Mouse (Mus musculus): ENCODE data around the gene Cpsf6. TPM values are rescaled to one million over a fixed set of nuclear protein-coding genes. Genes with fewer than 3 reads are reported as not detected.

Gene Cpsf6
- polyA plus RNA-seq, 1 experiment from 2014 or later = 89.7 TPM

- Histone ChIP-seq H3K36me3 (ENCODE audit: control insufficient read depth, insufficient read depth) (no peaks in the 10 kb centered on the region), H3K9me3 (replicated peaks; ENCODE audit: control insufficient read depth, low read length) (no peaks in the 10 kb centered on the region), H3K27me3 (ENCODE audit: control insufficient read depth, insufficient read depth, low read length) (no peaks in the 10 kb centered on the region), H3K4me3 (ENCODE audit: low read length) (no peak overlapping the region), H3K9ac (ENCODE audit: low read length) (no peak overlapping the region), H3K4me1 (ENCODE audit: control insufficient read depth, insufficient read depth, low read length) (no peaks in the 10 kb centered on the region), H3K4me2 (ENCODE audit: low read depth, low read length) (no peak overlapping the region), H3K27ac (ENCODE audit: low read length) (no peak overlapping the region)
- no peak for ATAC-seq (replicated peaks; ENCODE audit: extremely low read depth, insufficient read depth, low FRiP score)
- WGBS = 56% methylated on average over 4 of the region's 4 CpGs
Measured at GRCm38 (mm10) chr10:117341029-117341428, 38.8 kb downstream of the Cpsf6 start.

- 80% methylated on average over 7 of the region's 7 CpGs for WGBS
- no peaks in the 10 kb centered on the region for H3K36me3 ChIP-seq (ENCODE audit: control insufficient read depth, insufficient read depth)
Measured at GRCm38 (mm10) chr10:117339241-117339640, 40.6 kb downstream of the Cpsf6 start.

GRCm38 (mm10) chr10:117337946-117338345, 41.9 kb downstream of the Cpsf6 start:
- ATAC-seq (replicated peaks; ENCODE audit: extremely low read depth, insufficient read depth, low FRiP score) = no peak
- Histone ChIP-seq H3K9me3 (replicated peaks; ENCODE audit: control insufficient read depth, low read length) (no peaks in the 10 kb centered on the region), H3K9ac (ENCODE audit: low read length) (no peak overlapping the region), H3K4me3 (ENCODE audit: low read length) (no peak overlapping the region), H3K27ac (ENCODE audit: low read length) (no peak overlapping the region), H3K36me3 (ENCODE audit: control insufficient read depth, insufficient read depth) (no peaks in the 10 kb centered on the region), H3K27me3 (ENCODE audit: control insufficient read depth, insufficient read depth, low read length) (no peaks in the 10 kb centered on the region), H3K4me1 (ENCODE audit: control insufficient read depth, insufficient read depth, low read length) (0 out of 2 replicates have a peak, but pooled peaks cover 2% of the 10 kb centered on the region), H3K4me2 (ENCODE audit: low read depth, low read length) (no peak overlapping the region)

More at GRCm38 (mm10) chr10:117339241-117339640, 40.6 kb downstream of the Cpsf6 start:
- Histone ChIP-seq H3K4me2 (ENCODE audit: low read depth, low read length) (no peak overlapping the region), H3K9me3 (replicated peaks; ENCODE audit: control insufficient read depth, low read length) (no peaks in the 10 kb centered on the region), H3K4me1 (ENCODE audit: control insufficient read depth, insufficient read depth, low read length) (0 out of 2 replicates have a peak, but pooled peaks cover 2% of the 10 kb centered on the region), H3K27ac (ENCODE audit: low read length) (no peak overlapping the region), H3K4me3 (ENCODE audit: low read length) (no peak overlapping the region), H3K27me3 (ENCODE audit: control insufficient read depth, insufficient read depth, low read length) (no peaks in the 10 kb centered on the region), H3K9ac (ENCODE audit: low read length) (no peak overlapping the region)
- no peak for ATAC-seq (replicated peaks; ENCODE audit: extremely low read depth, insufficient read depth, low FRiP score)

- Histone ChIP-seq H3K4me2 (ENCODE audit: low read depth, low read length) (no peak overlapping the region; the same call in 1 of the 2 replicates), H3K4me1 (ENCODE audit: control insufficient read depth, insufficient read depth, low read length) (0 out of 2 replicates have a peak, but pooled peaks cover 2% of the 10 kb centered on the region), H3K4me3 (ENCODE audit: low read length) (no peak overlapping the region), H3K9ac (ENCODE audit: low read length) (no peak overlapping the region; the same call in 1 of the 2 replicates), H3K36me3 (ENCODE audit: control insufficient read depth, insufficient read depth) (no peaks in the 10 kb centered on the region), H3K27me3 (ENCODE audit: control insufficient read depth, insufficient read depth, low read length) (no peaks in the 10 kb centered on the region), H3K27ac (ENCODE audit: low read length) (no peak overlapping the region), H3K9me3 (replicated peaks; ENCODE audit: control insufficient read depth, low read length) (no peaks in the 10 kb centered on the region)
- WGBS = 27% methylated on average over 4 of the region's 4 CpGs
- no peak; the same call in 1 of the 2 replicates for ATAC-seq (replicated peaks; ENCODE audit: extremely low read depth, insufficient read depth, low FRiP score)
Measured at GRCm38 (mm10) chr10:117335649-117336048, 44.2 kb downstream of the Cpsf6 start.

- Histone ChIP-seq H3K4me2 (ENCODE audit: low read depth, low read length) (no peak overlapping the region), H3K27ac (ENCODE audit: low read length) (no peak overlapping the region), H3K36me3 (ENCODE audit: control insufficient read depth, insufficient read depth) (no peaks in the 10 kb centered on the region), H3K4me1 (ENCODE audit: control insufficient read depth, insufficient read depth, low read length) (peaks cover 5% of the 10 kb centered on the region), H3K9ac (ENCODE audit: low read length) (no peak overlapping the region), H3K9me3 (replicated peaks; ENCODE audit: control insufficient read depth, low read length) (no peaks in the 10 kb centered on the region), H3K4me3 (ENCODE audit: low read length) (no peak overlapping the region), H3K27me3 (ENCODE audit: control insufficient read depth, insufficient read depth, low read length) (no peaks in the 10 kb centered on the region)
- 67% methylated on average over 5 of the region's 5 CpGs for WGBS
- no peak for ATAC-seq (replicated peaks; ENCODE audit: extremely low read depth, insufficient read depth, low FRiP score)
Measured at GRCm38 (mm10) chr10:117330521-117330920, 49.3 kb downstream of the Cpsf6 start.

GRCm38 (mm10) chr10:117323782-117324181, 56.0 kb downstream of the Cpsf6 start:
- 81% methylated on average over 7 of the region's 7 CpGs for WGBS

GRCm38 (mm10) chr10:117322630-117323029, 57.2 kb downstream of the Cpsf6 start:
- Histone ChIP-seq H3K9ac (ENCODE audit: low read length) (no peak overlapping the region), H3K4me1 (ENCODE audit: control insufficient read depth, insufficient read depth, low read length) (no peaks in the 10 kb centered on the region), H3K9me3 (replicated peaks; ENCODE audit: control insufficient read depth, low read length) (no peaks in the 10 kb centered on the region), H3K4me2 (ENCODE audit: low read depth, low read length) (no peak overlapping the region), H3K27me3 (ENCODE audit: control insufficient read depth, insufficient read depth, low read length) (no peaks in the 10 kb centered on the region), H3K27ac (ENCODE audit: low read length) (no peak overlapping the region), H3K36me3 (ENCODE audit: control insufficient read depth, insufficient read depth) (no peaks in the 10 kb centered on the region), H3K4me3 (ENCODE audit: low read length) (no peak overlapping the region)
- 90% methylated on average over 5 of the region's 5 CpGs for WGBS
- no peak for ATAC-seq (replicated peaks; ENCODE audit: extremely low read depth, insufficient read depth, low FRiP score)

More at GRCm38 (mm10) chr10:117323782-117324181, 56.0 kb downstream of the Cpsf6 start:
- Histone ChIP-seq H3K27ac (ENCODE audit: low read length) (no peak overlapping the region), H3K9ac (ENCODE audit: low read length) (no peak overlapping the region), H3K36me3 (ENCODE audit: control insufficient read depth, insufficient read depth) (no peaks in the 10 kb centered on the region), H3K9me3 (replicated peaks; ENCODE audit: control insufficient read depth, low read length) (no peaks in the 10 kb centered on the region), H3K4me2 (ENCODE audit: low read depth, low read length) (no peak overlapping the region), H3K4me1 (ENCODE audit: control insufficient read depth, insufficient read depth, low read length) (peaks cover 3% of the 10 kb centered on the region), H3K4me3 (ENCODE audit: low read length) (no peak overlapping the region), H3K27me3 (ENCODE audit: control insufficient read depth, insufficient read depth, low read length) (no peaks in the 10 kb centered on the region)
- no peak for ATAC-seq (replicated peaks; ENCODE audit: extremely low read depth, insufficient read depth, low FRiP score)

- H3K4me3 ChIP-seq (ENCODE audit: low read length) = no peak overlapping the region
- H3K27ac ChIP-seq (ENCODE audit: low read length) = no peak overlapping the region
- H3K9ac ChIP-seq (ENCODE audit: low read length) = no peak overlapping the region
- no peaks in the 10 kb centered on the region for H3K9me3 ChIP-seq (replicated peaks; ENCODE audit: control insufficient read depth, low read length)
- ATAC-seq (replicated peaks; ENCODE audit: extremely low read depth, insufficient read depth, low FRiP score) = no peak
- H3K27me3 ChIP-seq (ENCODE audit: control insufficient read depth, insufficient read depth, low read length) = no peaks in the 10 kb centered on the region
- H3K4me2 ChIP-seq (ENCODE audit: low read depth, low read length) = no peak overlapping the region
- WGBS = 81% methylated on average over 3 of the region's 3 CpGs
- H3K4me1 ChIP-seq (ENCODE audit: control insufficient read depth, insufficient read depth, low read length) = no peaks in the 10 kb centered on the region
- no peaks in the 10 kb centered on the region for H3K36me3 ChIP-seq (ENCODE audit: control insufficient read depth, insufficient read depth)
Measured at GRCm38 (mm10) chr10:117320571-117320981, 59.2 kb downstream of the Cpsf6 start.

- WGBS = 89% methylated on average over 11 of the region's 11 CpGs
- no peak overlapping the region for H3K27ac ChIP-seq (ENCODE audit: low read length)
- H3K9ac ChIP-seq (ENCODE audit: low read length) = no peak overlapping the region
- ATAC-seq (replicated peaks; ENCODE audit: extremely low read depth, insufficient read depth, low FRiP score) = no peak
- no peak overlapping the region for H3K4me3 ChIP-seq (ENCODE audit: low read length)
- H3K4me1 ChIP-seq (ENCODE audit: control insufficient read depth, insufficient read depth, low read length) = no peaks in the 10 kb centered on the region
- H3K36me3 ChIP-seq (ENCODE audit: control insufficient read depth, insufficient read depth) = no peaks in the 10 kb centered on the region
- no peak overlapping the region for H3K4me2 ChIP-seq (ENCODE audit: low read depth, low read length)
- H3K9me3 ChIP-seq (replicated peaks; ENCODE audit: control insufficient read depth, low read length) = no peaks in the 10 kb centered on the region
- no peaks in the 10 kb centered on the region for H3K27me3 ChIP-seq (ENCODE audit: control insufficient read depth, insufficient read depth, low read length)
Measured at GRCm38 (mm10) chr10:117316391-117316790, 63.4 kb downstream of the Cpsf6 start.
